Mouse (Mus musculus) cerebellum, adult 2 months (tissue): Measurements from ENCODE around the gene Dnajc27. TPM values are rescaled to one million over a fixed set of nuclear protein-coding genes. Genes with fewer than 3 reads are reported as not detected.

ENCODE experiments used
- DNase-seq, 2 experiments: peaks; one replicate each; pipeline ENCODE4 v3.0.0; 2021
- H3K27ac ChIP-seq: fragments of 200-500 bp; 2 replicates; pipeline ENCODE4 v1.5.1; 2012; ENCODE audit warnings: low read length, control low read depth, inconsistent platforms; ENCODE audit not compliant: insufficient read depth
- H3K27me3 ChIP-seq: fragments of 200-500 bp; 2 replicates; pipeline ENCODE4 v1.6.1; 2012; ENCODE audit warnings: inconsistent platforms, mild to moderate bottlenecking, low read length, moderate library complexity; ENCODE audit not compliant: control insufficient read depth, insufficient read depth
- H3K4me1 ChIP-seq: fragments of 200-500 bp; 2 replicates; pipeline ENCODE4 v1.6.1; 2011; ENCODE audit warnings: low read length; ENCODE audit not compliant: control insufficient read depth, insufficient read depth
- H3K4me3 ChIP-seq: fragments of 200-500 bp; replicated peaks from 2 replicates; pipeline ENCODE3; 2011; ENCODE audit warnings: mild to moderate bottlenecking, low read depth, low read length, control low read depth; ENCODE audit not compliant: insufficient read depth
- CTCF ChIP-seq: fragments of 200-500 bp; IDR thresholded peaks from 2 replicates; pipeline ENCODE4 v1.5.1; 2011; ENCODE audit warnings: low read depth, mild to moderate bottlenecking, control low read depth, low read length, moderate library complexity, borderline replicate concordance; ENCODE audit not compliant: insufficient read depth
- POLR2A ChIP-seq: fragments of 200-500 bp; IDR thresholded peaks from 2 replicates; pipeline ENCODE4 v1.6.1; 2011; ENCODE audit warnings: low read length, control low read depth, borderline replicate concordance; ENCODE audit not compliant: insufficient read depth
- WGBS: fragments of 180-500 bp; shearing (Covaris S2); methylation state at CpG from one replicate; pipeline ENCODE4 v1.1.7; 2018; 5-methylcytosine and 5-hydroxymethylcytosine counted together
- polyA plus RNA-seq: library from polyadenylated mRNA; depleted of rRNA; stranded (reverse); fragments of >200 nt; gene quantifications from 2 replicates; pipeline ENCODE4 v1.2.3, GENCODE M21; 2012; rRNA removed

Dnajc27 gene
- 93.5 and 95.1 TPM in 2 replicates for polyA plus RNA-seq

- Histone ChIP-seq H3K4me3 (peak within 1 kb of the TSS; percentile 82), H3K27me3 (no peaks in the 10 kb centered on the region), H3K27ac (peak within 1 kb of the TSS; percentile 99), H3K4me1 (peaks cover 6% of the 10 kb centered on the region)
- 4% methylated on average over 59 of the region's 59 CpGs for WGBS
- peak; percentile 96 to 99 for DNase-seq
- TF ChIP-seq POLR2A (peak; percentile 88), CTCF (no peak)
Measured at GRCm38 (mm10) chr12:4082132-4083001, at the start of gene Dnajc27. Dnajc27 (plus strand) TSS chr12:4082583.

DNA sequence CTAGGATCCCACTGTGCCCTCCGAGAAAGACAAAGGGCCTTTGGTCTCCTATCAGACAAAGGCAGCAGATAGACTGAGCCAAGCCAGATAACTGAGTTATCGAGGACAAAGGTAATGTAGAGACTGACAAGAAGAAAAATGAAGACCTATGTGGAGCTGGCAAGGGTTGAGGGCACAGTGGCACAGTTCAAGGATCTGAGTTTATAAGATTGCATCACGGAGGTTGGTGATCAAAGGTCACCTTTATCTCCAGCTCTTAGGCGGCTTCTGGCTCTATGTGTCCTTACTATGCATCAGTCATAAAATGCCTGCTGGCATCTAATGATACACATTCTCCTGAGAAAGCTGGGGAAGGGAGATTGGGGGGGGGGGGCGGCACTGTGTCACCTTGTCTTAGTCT lies 46.2 kb upstream of the Dnajc27 start:
- Histone ChIP-seq H3K4me1 (peaks cover 13% of the 10 kb centered on the region), H3K27ac (no peak overlapping the region), H3K27me3 (no peaks in the 10 kb centered on the region), H3K4me3 (no peak overlapping the region)
- TF ChIP-seq POLR2A: no peak
- TF ChIP-seq CTCF: no peak
- 91% methylated on average over 5 of the region's 5 CpGs for WGBS
- DNase-seq: no peak

DNA sequence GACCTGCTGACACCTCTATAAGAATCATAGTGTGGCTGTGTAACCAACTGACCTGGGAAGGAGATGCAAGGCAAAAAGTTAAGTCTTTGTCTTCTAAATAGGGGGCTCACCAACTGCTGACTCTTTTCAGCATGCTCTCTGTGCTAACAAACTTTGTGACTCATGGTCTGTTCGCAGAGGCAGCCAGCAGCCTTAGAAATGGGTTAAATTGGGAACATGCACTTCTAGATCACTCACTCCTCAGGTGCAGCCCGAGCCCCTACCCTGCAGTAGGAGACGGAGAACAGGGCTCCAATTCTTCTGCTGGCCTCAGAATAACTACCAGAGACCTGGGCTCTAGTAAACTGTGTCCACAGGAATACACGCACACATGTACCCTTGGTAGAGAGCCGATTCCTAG lies 44.9 kb upstream of the Dnajc27 start:
- Histone ChIP-seq H3K27ac (peak overlapping the region; percentile 65; the same call in 1 of the 2 replicates), H3K27me3 (no peaks in the 10 kb centered on the region), H3K4me3 (peak overlapping the region; percentile 83), H3K4me1 (peaks cover 13% of the 10 kb centered on the region)
- no peak for TF ChIP-seq POLR2A
- TF ChIP-seq CTCF: no peak
- DNase-seq: peak in 1 of 2 experiments; percentile 46
- WGBS: 10% methylated on average over 5 of the region's 5 CpGs

DNA sequence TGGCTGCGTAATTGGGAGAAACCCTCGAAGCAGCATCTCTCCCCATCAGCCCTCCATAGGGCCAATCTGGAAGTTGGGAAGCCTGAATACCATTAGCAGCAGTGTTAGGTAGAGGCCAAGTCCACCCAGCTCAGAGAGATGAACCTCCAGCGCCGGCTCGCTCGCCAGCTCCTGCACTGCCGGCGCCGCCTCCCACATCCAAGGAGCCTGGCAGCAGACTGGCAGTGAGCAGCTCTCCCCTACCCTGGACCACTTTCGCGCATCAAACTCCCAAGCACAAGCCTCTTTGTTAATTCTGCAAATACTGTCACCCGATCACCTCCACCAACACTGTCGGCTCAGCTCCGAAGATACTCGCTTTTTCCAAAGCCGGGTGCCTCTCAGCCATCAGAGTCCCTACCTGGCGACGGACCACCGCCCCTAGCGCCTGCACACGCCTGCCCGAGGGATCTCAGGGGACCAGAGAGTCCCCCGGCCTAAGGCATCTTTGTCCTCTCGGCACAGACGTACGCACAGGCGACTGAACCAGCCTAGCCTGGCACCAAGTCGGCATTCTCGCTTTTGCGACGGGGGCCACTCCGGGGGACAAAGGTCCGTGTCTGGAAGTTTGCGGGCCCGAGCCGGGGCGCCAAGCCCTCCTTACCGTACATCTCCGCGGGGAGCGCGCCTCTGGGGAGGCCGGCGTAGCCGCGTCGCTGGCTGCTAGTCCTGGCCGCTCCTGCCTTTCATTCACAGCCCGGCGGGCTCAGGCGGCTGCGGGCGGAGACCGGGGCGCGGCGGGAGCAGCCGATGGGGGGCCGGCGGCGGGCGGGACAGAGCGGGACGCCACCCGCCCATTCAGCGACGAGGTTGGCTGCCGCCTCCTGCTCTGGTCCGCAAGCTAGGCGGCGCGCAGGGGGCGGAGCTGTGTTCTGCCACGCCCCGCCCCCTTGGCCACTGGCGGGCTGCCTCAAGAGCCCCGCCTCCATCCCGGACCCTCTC lies 44.0 kb upstream of the Dnajc27 start, which contains the start of gene Efr3b:
Efr3b (minus strand) TSS at position 855 of the 981 bp plus-strand sequence.
- WGBS: under 1% methylated on average over 72 of the region's 78 CpGs
- Histone ChIP-seq H3K27me3 (no peaks in the 10 kb centered on the region), H3K4me3 (peak within 1 kb of the TSS; percentile 83), H3K4me1 (peaks cover 10% of the 10 kb centered on the region), H3K27ac (peak within 1 kb of the TSS; percentile 65)
- TF ChIP-seq POLR2A: peak; percentile 29; the same call in 1 of the 2 replicates
- TF ChIP-seq CTCF: no peak
- DNase-seq: peak; percentile 88 to 89

- Histone ChIP-seq H3K4me3 (peak overlapping the region; percentile 83), H3K4me1 (peaks cover 9% of the 10 kb centered on the region), H3K27me3 (no peaks in the 10 kb centered on the region), H3K27ac (peak overlapping the region; percentile 15; the same call in 1 of the 2 replicates)
- TF ChIP-seq POLR2A (no peak), CTCF (no peak)
- 2% methylated on average over 13 of the region's 13 CpGs for WGBS
- DNase-seq: no peak
Measured at GRCm38 (mm10) chr12:4039046-4039445, 43.3 kb upstream of the Dnajc27 start.

GRCm38 (mm10) chr12:4042411-4042810 lies 40.0 kb upstream of the Dnajc27 start:
- no peaks in the 10 kb centered on the region; the same call in 1 of the 2 replicates for H3K4me1 ChIP-seq
- H3K4me3 ChIP-seq: no peak overlapping the region
- H3K27ac ChIP-seq: no peak overlapping the region
- no peak for TF ChIP-seq CTCF
- TF ChIP-seq POLR2A: no peak
- WGBS: 78% methylated on average over 5 of the region's 5 CpGs
- no peaks in the 10 kb centered on the region for H3K27me3 ChIP-seq
- DNase-seq: no peak

DNA sequence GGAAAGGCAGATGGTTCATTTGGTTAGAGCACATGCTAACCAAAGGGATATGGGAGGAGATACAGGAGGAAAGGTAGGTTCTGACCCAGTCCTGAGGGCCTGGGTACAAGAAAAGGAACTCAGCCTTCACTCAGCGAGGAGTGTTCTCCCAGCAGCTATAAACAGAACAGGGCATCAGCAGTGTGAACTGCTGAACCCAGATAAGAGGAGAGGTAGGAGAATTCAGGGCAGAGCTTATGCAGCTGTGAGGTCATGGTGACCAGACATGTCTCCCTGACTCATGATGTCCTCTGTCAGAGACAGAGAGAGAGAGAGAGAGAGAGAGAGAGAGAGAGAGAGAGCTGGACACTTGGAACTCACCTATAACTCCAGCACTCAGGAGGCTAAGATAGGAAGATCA lies 36.4 kb upstream of the Dnajc27 start:
- Histone ChIP-seq H3K27ac (no peak overlapping the region), H3K4me3 (no peak overlapping the region), H3K27me3 (no peaks in the 10 kb centered on the region), H3K4me1 (no peaks in the 10 kb centered on the region; the same call in 1 of the 2 replicates)
- DNase-seq: no peak
- WGBS: 91% methylated on average over 1 of the region's 1 CpGs
- TF ChIP-seq CTCF: no peak
- TF ChIP-seq POLR2A: no peak
